Mouse (Mus musculus) kidney, adult 18-20 months (tissue): Measurements from ENCODE around the gene Prr15l.
A peak's percentile ranks its signal among the peaks of the same experiment; 100 is the strongest.

Experiments
- DNase-seq: peaks from one replicate; pipeline ENCODE4 v3.0.0; 2021

Prr15l gene

GRCm38 (mm10) chr11:96928088-96928487, at the start of gene Prr15l:
Gene Prr15l (plus strand): TSS chr11:96928104.
- DNase-seq: no peak

- no peak for DNase-seq
Measured at GRCm38 (mm10) chr11:96878715-96879114, 49.2 kb upstream of the Prr15l start.

DNA sequence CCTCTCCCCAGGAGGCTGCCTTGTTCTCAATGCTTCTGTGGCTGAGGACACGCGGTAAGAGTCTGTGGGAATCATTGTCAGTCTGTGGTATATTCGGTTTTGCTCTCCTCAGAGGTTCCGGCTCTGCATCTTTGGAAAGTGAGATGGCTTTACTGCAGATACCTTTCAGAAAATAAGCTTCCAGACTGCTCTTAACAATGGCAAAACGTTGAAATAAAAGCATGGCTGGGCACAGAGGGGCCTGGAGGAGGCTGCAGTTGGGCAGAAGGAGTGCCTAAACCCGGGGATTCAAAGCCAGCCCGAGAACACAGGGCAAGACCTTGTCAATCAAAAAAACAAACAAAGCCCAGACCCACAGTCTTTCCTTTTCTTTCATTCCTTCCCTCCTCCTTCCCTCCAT, 48.5 kb upstream of the Prr15l start:
- no peak for DNase-seq

DNA sequence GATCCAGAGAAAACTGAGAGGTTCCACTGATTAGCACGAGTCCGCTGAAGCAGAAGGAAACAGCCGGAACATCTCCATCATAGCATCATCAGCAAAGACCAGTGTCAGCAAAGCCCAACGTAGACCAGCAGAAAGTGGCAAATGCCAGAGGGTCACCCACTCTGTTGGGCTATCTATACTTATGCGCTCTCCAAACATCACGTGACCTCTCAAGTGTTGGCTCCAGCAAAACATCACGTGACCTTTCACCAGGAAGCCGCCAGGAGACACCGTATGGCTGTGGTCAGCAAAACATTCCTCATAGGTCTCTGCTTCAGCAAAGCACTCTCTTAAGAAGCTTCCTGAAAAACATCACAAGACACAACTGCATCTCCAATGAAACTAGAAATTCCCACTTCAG, 47.6 kb upstream of the Prr15l start:
- no peak for DNase-seq

DNA sequence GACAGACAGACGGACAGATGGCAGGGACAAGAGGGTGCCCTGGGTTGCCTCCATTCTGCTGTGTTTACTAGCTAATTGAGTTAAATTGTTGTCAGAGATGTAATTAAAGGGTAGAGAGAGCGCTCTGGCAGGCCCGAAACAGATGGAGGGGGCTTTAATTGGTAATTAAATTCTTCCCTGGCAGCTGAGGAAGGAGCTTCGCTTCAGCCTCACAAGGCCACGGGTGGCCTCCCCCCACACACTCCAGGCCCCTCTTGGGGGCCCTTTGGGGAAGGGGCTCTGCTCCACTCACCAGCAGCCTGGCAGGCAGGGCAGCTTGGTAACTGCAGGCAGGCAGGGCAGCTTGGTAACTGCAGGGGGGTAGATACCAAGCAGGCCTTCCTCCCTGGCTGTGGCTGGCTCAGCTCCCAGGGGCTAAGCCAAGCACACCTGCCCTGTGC, 42.0 kb upstream of the Prr15l start:
- DNase-seq: no peak

DNA sequence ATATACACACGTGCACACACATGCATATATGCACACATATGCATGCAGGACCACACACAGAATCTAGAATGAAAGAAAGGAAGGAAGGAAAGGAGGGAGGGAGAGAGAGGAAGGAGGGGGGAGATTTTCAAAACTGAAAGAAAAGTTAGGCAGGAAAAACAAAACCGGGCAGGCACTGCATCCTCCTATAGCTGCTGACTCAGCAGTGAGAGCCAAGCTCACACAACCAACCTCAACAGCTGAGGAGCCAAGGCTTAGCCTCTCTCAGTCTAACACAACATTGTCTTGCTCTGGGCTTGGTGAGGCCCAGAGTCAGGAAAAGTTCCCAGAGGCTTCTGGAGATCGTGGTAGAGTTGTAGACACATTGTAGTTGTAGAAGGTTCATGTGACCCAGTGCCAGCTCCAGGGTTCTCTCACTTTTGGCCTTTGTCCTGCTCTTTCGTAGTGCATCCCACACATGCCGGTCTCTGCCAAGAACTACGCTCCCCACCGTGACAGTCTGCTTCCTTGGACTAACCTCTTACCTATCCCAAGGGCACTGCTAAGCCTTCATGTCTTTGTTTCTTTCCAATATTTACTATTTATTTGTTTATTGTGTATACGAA, 40.9 kb upstream of the Prr15l start:
- DNase-seq: no peak

DNA sequence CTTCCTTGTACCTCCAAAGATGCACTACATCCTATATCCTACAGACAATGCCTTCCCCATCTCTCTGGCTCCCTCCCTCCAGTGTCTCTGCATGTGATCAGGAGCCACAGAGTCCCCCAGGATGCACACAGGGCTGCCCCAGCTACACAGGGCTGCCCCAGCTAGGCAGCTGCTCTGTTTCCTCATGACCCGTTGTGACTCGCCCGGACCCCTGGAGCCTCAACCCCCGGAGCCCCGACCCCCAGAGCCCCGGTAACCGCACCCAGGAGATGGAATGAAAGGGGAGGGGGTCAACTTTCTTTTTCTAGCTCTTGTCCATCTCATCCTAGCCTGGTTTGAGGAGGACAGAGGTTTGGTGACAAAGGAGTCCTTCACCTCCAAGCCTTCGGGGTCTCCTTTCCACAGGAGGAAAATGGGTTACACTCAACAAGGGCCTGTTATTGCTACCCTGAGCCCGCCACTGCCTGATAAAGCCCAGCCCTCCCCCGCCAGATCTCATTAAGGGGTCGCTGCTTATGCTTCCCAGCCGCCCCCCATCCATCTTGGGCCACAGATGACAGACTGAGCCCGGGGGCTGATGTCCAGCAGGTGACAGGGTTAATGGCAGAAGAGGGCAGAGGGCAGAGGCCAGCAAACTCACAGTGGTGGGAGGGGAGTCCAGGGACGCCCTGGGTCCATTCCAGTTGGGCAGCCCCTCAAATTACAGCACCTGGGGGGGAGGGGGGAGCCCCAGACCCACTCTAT, 35.9 kb upstream of the Prr15l start:
- no peak for DNase-seq

DNA sequence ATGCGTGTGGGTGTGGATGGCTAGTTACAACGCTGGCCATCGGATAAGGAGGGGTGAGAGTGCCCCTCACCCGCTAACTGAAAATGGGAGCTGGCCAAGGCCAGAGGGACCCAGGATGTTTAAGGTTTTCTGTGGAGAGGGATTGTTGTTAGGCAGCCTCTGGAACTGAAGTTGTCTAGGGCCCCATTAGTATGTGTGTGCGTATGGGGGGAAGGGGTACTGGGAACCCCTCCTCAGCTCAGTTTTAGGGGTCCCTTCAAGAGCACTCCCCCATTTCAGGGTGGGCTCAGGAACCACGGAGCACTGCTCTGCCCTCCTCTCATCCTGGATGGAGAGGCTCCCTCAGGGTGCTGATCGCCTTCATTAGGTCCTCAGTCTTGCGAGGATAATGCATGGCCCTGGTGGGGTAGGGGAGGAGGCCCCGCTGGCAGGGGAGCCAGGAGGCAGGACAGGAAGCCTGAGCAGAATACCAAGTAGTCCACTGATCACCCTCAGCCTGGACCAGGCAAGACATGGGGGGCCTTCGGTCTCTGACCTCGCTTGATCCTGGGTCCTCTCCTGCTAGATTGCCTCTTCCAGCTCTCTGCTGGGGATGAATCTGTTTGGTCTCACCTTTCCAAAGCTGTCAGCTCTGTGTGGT, 34.6 kb upstream of the Prr15l start:
- no peak for DNase-seq

GRCm38 (mm10) chr11:96895886-96896285, 32.0 kb upstream of the Prr15l start:
- DNase-seq: no peak

DNA sequence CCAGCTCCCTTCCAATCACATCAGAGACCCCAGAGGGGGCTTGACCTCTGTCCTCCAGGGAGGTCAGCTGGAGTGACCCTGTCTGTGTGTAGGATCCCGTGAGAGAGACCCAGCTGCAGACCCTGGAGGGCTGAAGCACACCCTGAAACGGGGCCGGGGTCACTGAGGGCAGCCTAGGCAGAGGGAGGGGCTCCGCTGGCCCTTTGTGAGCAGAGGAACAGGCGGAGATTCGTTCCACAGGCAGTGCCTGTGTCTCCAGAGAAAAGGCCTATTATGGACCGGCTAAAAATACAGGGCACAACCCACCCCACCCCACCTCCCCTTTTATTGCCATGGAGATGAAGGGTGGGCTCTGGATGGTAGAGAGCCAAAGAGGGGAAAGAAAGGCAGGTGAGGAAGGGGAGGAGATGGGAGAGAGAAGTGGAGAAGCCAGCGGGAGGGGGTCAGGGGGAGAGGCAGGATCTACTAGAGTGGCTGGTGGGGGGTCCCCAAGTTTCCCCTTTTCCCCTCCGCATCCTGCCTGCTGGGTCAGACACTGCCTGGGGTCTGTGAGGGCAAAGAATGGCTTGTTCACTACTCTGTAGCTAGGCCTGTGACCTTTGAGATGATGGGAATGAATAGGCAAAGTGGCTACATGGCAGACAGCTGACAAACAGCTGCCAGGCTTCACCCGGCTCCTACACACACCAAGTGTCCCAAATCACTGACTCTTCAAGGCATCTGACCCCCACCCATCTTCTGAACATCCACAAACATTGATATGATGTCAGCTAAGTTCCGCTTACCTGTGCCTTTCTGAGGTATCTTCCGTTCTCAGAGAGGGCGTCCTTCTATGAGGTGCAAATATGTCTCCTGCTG, 28.2 kb upstream of the Prr15l start:
- no peak for DNase-seq

GRCm38 (mm10) chr11:96901332-96901731, 26.6 kb upstream of the Prr15l start:
- DNase-seq: no peak

DNA sequence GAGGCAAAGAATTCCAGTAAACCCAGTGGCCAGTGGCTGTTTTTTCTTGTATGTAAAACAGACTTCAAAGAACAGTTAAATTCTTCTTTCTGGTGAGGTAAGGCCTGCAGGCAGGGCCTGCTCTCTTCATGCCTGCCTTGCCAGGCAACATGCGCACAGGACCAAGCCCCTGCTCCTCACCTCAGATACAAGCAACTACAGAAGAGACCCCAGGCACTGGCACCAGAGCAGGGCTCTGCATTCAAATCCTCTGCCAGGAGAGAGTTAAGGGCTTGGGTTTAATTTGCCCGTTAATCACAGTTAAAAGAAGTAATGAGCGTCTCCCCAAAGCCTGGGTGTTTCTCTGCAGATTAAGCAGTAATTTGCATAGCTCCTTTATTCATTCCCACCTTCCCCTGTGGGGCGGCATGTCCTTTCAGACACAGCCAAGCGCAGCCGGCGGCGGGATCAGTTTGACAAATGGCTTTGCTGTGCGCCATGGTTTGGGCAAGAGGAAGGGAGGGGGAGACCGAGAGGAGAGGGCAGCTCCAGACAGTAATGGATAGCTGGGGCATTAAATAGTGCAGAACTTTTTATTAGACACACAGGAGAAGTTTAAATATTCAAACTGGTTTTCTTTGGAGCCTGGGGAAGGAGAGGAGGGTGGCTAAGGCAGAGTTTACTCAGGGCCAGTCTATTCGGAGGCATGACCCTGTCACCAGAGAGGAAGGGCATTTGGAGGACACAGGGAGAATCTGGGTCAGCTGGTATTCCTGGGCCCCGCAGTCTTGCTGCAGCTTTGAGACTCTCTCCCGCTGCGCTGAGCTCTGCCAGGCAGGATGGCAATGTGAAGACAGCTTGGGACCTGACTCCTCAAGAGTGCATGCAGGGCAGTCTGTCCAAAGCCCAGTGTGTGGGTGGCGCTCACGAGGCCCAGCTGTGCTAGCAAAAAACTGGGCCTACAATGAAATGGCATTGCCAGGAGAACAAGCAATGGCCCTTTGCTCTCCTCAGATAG, 25.0 kb upstream of the Prr15l start:
- peak; percentile 31 for DNase-seq

DNA sequence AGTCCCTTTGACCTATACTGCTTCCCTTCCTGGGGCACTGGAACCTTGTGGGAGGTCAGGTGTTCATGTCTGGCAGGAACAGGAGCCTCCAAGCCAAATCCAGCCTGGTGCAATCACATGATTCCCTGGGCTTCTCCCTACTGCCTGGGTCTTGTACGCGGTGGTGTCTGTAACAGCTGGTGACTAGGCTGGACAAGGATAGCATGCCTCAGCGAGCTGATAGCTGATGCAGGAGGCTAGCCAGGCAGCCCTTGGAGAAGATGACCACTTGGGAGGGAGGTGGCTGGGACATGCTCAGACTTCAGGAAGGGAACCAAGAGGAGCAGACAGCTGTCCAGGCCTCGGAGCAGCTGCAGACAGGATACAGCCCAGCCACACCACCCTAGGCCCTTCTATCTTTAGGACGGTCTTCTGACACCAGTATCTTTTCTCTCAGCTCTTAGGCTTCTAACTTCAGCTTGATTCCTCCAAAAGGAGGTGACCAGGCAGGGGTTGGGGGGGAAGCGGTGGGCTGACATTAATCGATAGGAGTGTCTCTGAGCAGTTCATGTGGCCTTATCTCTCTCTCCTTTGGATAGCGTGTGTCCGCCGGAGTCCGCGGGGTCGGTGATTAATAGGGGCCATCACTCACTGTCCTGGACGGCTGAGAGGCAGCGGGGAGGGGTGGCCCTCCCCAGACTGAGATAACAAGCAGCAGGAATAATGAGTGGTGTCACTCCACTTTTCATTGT, 21.3 kb upstream of the Prr15l start:
- DNase-seq: peak; percentile 46

DNA sequence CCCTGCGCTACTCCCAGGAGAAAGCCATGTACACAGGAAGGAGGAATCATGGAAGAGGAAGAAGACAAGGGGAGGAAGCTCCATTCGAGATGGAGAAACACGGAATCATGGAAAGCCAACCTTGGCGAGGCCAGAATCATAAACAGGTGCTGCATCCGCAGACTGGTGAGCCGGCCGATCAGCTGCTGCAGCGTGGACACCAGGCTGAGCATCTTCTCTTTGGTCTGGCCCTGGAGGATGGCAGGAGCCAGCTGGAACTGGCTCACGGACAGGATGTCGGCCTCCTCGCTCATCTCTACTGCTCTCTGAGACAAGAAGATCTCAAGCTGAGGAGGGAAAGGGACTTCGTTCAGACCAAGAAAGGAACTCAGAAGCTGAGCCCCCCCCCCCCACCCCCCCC, 19.3 kb upstream of the Prr15l start:
- DNase-seq: no peak

DNA sequence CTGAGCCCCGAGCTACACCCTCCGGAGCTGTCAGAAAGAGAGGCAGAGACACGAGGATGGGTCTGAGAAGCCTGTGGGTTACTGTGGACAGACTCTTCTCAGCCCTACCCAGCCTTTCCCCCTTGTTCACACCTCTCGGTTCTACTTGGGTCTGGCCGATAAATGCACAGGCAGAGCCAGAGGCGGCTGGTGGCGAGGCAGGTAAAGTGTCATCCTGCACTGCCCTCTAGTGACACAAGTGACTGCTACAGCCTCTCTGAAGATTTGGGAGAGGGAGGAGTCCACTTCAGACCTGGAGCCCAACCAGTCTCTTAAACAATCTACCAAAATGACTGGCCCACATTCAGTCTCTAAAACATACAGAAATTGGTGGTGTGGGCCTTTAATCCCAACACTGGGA, 17.9 kb upstream of the Prr15l start:
- peak; percentile 81 for DNase-seq

DNA sequence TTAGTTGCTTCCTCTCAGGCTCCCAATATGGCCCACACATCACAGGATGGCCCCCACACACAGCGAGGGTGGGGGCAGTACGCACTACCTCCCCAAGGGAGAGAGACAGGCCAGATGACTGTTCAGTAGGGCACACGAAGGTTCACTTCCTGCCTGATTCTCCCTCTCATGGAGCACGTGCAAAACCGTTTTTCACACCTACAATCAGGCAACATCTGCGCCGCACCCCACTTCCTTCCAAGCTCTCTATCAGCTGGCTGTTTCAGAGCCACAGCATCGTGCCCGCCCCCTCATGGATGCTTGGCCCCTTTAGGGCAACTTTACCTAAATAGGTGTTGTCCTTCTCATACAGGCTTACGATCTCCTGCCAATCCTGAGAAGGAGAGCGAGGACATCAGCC, 15.2 kb upstream of the Prr15l start:
- DNase-seq: no peak

- DNase-seq: peak; percentile 100
Measured at GRCm38 (mm10) chr11:96916044-96916884, 11.6 kb upstream of the Prr15l start, which contains the start of gene Cdk5rap3. Gene Cdk5rap3 (minus strand): TSS chr11:96916496.

GRCm38 (mm10) chr11:96916885-96917396, 11.0 kb upstream of the Prr15l start:
- DNase-seq: no peak

DNA sequence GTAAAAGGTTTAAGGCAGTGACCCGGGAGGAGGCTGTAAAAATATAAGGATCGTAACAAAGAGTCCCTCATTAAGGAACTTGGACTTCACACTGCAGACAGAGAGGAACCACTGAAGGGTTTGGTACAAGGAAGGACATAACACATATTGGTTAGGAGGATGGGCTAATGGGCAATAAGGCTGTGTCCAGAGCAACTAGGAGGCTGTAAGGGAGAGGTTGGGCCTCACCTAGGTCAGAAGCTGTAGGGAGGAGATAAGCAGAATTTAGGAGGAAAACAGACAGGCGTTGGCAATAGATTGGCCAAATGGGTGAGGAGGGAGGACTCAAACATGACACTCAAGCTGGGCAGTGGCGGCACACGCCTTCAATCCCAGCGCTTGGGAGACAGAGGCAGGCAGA, 10.5 kb upstream of the Prr15l start:
- DNase-seq: no peak

DNA sequence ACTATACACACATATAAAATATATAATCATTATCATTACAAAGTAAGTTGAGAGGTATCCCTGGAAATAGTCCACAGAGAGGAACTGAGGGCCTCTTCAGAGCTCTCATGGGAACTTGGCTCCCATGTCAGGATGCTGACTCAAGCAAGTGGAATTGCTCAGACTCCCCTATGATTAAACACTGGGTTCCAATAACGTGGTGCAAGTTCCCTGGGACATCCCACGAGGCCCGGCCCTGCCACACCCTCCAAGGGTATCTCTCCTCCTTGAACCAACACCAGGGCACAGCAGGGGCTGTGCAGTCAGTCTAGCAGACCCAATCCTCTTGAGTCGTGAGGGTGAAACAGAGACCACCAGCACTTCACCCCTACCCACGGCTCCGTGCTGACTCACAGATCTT, 8.9 kb upstream of the Prr15l start:
- DNase-seq: no peak
